Mouse (Mus musculus): ENCODE measurements around the gene 4930415O20Rik.

Gene 4930415O20Rik

GRCm38 (mm10) chr15:98606051-98606536, 35.3 kb downstream of the 4930415O20Rik start:
- peak; percentile 52 for DNase-seq (ENCODE audit: low spot score)

GRCm38 (mm10) chr15:98606739-98607138, 35.9 kb downstream of the 4930415O20Rik start:
- DNase-seq (ENCODE audit: low spot score): no peak

GRCm38 (mm10) chr15:98607557-98607956, 36.8 kb downstream of the 4930415O20Rik start:
- no peak for DNase-seq (ENCODE audit: low spot score)

GRCm38 (mm10) chr15:98608058-98608783, 37.4 kb downstream of the 4930415O20Rik start:
- no peak for DNase-seq (ENCODE audit: low spot score)

GRCm38 (mm10) chr15:98608784-98609250, 38.0 kb downstream of the 4930415O20Rik start:
- peak; percentile 23 for DNase-seq (ENCODE audit: low spot score)

DNA sequence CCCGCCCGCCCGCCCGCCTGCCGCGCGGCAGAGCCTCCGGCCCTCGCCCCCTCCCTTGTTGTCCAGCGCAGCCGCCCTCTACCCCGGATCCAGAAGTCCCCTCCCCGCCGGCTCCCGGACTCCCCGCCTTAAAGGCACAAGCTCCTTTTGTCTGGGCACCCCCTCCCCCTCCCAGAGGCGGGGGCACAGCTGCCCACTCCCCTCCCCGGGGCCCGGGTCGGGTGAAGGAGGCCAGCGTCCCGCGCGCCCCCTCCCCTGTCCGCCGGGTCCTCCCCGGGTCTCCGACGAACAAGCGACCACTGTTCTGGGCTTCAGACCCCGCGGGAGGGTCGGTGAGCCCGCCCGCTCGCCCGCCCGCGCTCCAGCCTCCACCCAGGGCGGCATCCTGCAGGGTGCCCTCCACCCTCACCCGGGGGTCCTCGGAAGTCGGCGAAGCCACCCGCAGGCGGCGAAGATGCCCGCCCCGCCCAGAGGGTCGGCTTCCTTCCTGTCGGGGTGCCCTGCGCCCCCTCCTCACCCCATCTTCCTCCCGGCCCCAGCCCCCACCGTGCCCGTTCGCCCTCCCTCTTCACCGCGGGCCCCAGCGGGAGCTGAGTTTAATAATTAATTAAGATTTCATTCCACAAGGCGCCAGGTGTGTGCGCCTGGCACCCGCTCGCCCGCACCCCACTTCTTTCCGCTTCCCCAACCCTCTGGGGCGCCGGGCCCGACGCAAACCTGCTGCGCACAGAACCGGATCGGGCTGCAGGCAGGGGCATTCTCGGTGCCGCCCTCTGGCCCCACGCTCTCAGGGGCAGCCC, 38.7 kb downstream of the 4930415O20Rik start, which contains the start of gene Adcy6:
Gene Adcy6 (minus strand): TSS at position 746 of the 800 bp plus-strand sequence.
- peak; percentile 19 for DNase-seq (ENCODE audit: low spot score)

GRCm38 (mm10) chr15:98610131-98610633, 39.4 kb downstream of the 4930415O20Rik start:
- DNase-seq (ENCODE audit: low spot score): no peak

DNA sequence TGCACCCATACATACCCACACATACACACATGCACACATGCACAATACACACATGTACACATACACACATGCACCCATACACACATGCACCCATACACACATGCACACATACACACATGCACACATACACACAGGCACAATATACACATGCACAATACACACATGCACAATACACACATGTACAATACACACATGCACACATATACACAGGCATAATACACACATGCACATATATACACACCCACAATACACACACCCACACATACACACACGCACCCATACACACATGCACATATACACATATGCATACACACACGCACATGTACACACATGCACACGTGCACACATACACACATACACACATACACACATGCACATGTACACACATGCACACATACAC, 41.4 kb downstream of the 4930415O20Rik start:
- DNase-seq (ENCODE audit: low spot score): no peak

DNA sequence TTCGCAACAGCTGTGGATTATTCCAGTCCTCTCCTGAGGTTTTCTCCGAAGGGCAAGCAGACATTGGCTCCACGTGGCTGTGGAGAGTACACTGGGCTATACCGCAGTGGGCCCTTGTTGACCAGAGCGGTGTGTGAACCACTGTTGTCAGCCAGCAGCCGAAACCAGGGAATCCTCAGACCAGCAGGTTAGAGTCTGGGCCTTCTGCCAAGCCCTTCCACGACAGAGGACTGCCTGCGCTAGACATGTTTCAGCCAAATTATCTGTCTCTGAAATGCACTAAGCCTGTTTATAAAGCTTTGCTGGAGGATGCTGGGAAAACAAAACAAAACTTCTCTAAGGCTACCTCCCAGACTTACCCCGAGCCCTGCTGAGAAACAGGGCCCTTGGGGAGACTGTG, 43.7 kb downstream of the 4930415O20Rik start:
- DNase-seq (ENCODE audit: low spot score): no peak

GRCm38 (mm10) chr15:98614971-98615370, 44.2 kb downstream of the 4930415O20Rik start:
- no peak for DNase-seq (ENCODE audit: low spot score)

GRCm38 (mm10) chr15:98615751-98616150, 44.9 kb downstream of the 4930415O20Rik start:
- no peak for DNase-seq (ENCODE audit: low spot score)

GRCm38 (mm10) chr15:98616362-98617175, 45.8 kb downstream of the 4930415O20Rik start:
- no peak for DNase-seq (ENCODE audit: low spot score)

DNA sequence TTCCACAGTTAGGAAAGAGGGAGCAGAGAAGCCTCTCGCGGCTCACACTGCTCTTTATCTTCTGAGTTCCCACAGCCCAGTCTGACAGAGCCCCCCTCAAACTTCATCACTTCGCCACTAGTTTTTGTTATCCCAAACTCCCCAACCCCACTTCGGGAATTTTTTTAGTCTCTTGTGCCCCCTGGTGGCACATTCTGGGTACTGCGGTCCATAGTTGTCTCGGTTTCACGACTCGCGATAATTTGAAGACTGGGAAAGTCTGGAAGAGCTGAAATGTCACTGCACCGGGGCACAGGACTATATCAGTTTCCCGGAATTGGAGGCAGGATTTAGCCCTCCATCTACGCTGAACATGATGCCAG, 46.4 kb downstream of the 4930415O20Rik start:
- DNase-seq (ENCODE audit: low spot score): peak; percentile 74

DNA sequence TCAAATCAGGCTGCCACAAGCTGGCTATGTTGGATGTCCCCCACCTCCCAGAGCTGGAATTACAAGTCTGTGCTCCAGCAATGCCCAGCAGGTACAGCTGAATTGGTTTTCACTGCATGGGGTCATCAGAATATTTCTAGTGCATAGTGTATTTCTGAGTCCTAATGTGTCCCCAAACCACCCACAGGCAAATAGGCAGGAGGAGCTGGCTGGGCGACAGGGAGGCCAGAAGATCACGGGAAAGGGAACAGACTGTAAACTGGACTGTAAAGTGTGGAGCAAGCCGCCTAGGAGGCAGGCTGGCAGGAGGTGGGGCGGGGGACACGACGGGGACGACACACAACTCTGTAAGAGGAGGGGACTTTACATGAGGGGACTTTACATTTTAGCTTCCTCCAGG, 51.4 kb downstream of the 4930415O20Rik start:
- DNase-seq (ENCODE audit: low spot score): no peak

DNA sequence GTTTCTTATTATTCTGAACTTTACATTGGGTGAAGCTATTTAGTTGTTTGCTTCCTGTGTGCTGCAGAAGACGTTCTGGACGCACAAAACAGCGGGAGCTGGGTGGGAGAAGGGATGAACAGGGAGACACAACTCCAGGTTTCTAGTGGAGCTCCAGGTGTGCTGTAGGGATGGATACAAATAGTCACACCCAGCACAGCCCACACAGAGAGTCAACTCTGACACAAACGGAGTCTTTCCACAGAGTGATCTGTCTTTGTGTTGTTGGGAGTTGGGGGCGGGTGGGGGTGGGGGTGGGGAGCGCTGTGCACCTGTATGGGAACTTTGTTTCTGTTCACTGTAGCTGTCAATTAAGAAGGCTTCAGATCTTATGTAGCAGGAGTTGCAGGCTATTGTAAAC, 51.9 kb downstream of the 4930415O20Rik start:
- DNase-seq (ENCODE audit: low spot score): no peak

- DNase-seq (ENCODE audit: low spot score): no peak
Observed at GRCm38 (mm10) chr15:98623361-98623821, 52.6 kb downstream of the 4930415O20Rik start.

DNA sequence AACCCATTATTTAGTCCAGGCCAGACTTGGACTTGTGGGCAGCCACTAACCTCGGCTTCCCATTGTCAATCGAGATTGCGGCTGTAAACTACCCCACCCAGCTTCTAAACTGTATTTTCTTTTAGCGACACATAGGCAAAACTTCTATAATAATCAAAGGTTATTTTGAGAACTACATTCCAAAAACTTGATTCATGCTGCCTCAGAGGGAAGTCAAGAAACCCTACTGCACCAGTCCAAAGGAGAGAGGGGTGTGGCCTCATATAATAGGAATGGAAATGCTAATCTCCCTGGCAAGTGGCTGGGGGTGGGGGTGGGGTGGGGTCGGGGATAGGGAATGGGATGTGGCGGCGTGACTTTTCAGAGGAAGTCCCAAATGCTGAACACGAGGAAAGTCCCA, 55.3 kb downstream of the 4930415O20Rik start:
- DNase-seq (ENCODE audit: low spot score): no peak

- no peak for DNase-seq (ENCODE audit: low spot score)
Observed at GRCm38 (mm10) chr15:98626487-98627212, 55.8 kb downstream of the 4930415O20Rik start.

DNA sequence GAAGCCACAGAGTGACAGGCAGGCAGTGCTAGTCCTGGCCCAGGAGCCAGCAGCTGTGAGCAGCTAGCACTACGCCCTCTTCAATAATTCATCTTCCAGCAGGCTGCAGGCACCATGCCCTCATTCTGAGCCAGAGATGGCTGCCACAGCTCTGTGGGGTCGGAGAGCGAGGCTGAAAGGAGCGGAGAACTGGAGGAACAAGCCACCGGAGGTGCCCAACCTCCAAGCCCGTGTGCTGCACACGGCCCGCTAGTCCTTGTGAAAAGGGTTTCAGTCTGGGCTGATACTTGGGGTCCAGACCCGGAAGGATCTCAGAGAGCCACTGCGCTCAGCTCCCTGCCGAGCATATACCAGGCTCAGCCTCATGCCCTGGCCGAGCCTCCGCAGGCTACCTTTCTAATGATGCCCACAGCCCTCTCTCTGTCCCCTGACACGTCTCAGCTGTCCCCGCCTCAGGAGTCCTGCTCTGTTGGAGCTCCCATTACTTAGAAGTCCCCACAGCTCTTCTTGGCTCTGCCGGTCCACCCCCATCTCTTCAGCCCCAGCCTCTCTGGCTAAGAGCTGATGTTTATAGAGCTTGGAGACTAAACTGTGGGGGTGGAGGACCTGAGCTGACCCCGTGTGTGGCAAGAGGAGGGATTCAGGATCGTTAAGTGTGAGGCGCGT, 57.9 kb downstream of the 4930415O20Rik start:
- no peak for DNase-seq (ENCODE audit: low spot score)

DNA sequence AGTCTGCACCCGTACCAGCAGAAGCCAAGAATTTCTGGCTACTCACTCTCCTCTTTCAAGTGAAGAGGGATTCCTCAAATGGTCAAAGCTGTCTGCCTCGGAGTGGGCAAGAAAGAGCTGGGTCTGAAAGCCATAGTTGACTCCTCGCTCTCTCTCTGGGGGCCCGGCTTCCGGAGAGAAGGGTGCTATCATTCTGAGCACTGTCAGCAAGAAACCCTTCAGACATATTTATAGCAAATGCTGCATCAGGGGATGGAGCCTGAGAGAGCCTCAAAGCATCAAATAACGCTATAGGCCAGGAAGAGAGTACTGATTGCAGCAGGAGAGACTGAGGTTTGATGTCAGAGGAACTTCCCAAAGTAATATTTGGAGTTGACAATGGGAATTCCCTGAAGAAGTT, 58.7 kb downstream of the 4930415O20Rik start:
- DNase-seq (ENCODE audit: low spot score): no peak

DNA sequence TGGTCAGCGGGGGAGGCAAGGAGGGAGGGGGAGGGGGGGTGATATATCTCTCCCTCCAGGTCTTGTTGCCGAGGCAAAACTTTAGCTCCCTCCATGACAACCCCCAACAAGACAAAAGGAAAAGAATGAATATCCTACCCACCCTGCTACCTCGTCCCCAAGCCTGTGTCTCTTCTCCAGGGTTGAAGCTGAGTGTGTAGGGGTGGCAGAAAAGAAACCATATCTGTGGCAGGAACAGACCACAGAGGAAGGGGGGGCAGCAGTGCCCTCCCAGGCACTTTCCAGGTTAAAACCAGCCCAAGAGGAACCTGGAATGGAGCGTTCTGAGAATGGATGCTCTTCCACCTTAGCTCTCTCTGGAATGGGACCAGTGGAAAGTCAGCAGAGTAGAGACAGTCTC, 59.7 kb downstream of the 4930415O20Rik start, which contains the start of gene Cacnb3:
Gene Cacnb3 (plus strand): TSS at position 301 of the 400 bp plus-strand sequence.
- DNase-seq (ENCODE audit: low spot score): no peak

All from spleen, adult 12 weeks (tissue).